Mouse (Mus musculus) bone marrow, adult 2 months (tissue): ENCODE measurements around the gene Olfml1.

Experiments used
- CTCF ChIP-seq: fragments of 200-500 bp; IDR thresholded peaks from 2 replicates; pipeline ENCODE4 v1.5.1; 2011; ENCODE audit warnings: low read length, control low read depth; ENCODE audit not compliant: control insufficient read depth, insufficient read depth
- POLR2A ChIP-seq: fragments of 200-500 bp; IDR thresholded peaks from 2 replicates; pipeline ENCODE4 v1.6.1; 2011; ENCODE audit warnings: low read depth, mild to moderate bottlenecking, control low read depth, low read length, borderline replicate concordance; ENCODE audit not compliant: control insufficient read depth

DNA sequence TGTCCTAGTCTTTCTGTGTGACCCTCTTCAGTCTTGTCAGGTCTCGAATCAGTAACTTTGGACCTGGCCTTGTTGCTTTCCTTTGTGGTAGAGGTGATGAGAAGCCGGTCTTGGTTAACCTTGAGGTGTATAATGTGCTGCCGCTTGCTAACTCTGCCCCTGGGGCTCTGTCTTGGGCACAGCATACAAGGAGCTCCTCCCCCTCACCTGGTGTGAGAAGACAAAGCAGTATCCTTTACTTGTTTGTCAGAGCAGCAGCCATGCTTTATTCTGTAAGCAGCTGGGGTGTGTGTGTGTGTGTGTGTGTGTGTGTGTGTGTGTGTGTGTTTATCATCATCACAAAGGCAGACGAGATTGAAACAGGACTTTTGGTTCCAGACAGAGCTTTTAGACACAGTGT, 31.9 kb upstream of the Olfml1 start:
- TF ChIP-seq POLR2A, result no peak
- TF ChIP-seq CTCF, result no peak
